Mouse (Mus musculus): Measurements from ENCODE around the gene Ppia. TPM values are rescaled to one million over a fixed set of nuclear protein-coding genes. Genes with fewer than 3 reads are reported as not detected.
"Not testable (repeated sequence)": the region's sequence is repeated elsewhere in the genome, so short reads cannot be mapped to it uniquely, and the experiment has no call there.

Gene Ppia
- polyA plus RNA-seq, 1 experiment from 2014 or later: 4,913 TPM

- H3K4me3 ChIP-seq (ENCODE audit: low read depth, low read length): no peak overlapping the region
- H3K9me3 ChIP-seq (ENCODE audit: control insufficient read depth, low read length): no peaks in the 10 kb centered on the region
- ATAC-seq (replicated peaks; ENCODE audit: low FRiP score) (no peak), DNase-seq (ENCODE audit: low spot score) (no peak)
- H3K4me2 ChIP-seq (ENCODE audit: low read depth, low read length, severe bottlenecking): peak overlapping the region; percentile 32; the same call in 1 of the 2 replicates
- no peaks in the 10 kb centered on the region for H3K27me3 ChIP-seq (ENCODE audit: control insufficient read depth, insufficient read depth, low read length)
- H3K36me3 ChIP-seq (ENCODE audit: control insufficient read depth, insufficient read depth, low read length): peaks cover 8% of the 10 kb centered on the region; the same call in 1 of the 2 replicates
- WGBS: 89% methylated on average over 5 of the region's 5 CpGs
- H3K27ac ChIP-seq (ENCODE audit: low read depth, low read length): no peak overlapping the region
- peaks cover 3% of the 10 kb centered on the region for H3K4me1 ChIP-seq (replicated peaks; ENCODE audit: control insufficient read depth, insufficient read depth, low read length)
- H3K9ac ChIP-seq (ENCODE audit: low read length): no peak overlapping the region
Measured at GRCm38 (mm10) chr11:6418751-6419150, 3.5 kb downstream of the Ppia start.

GRCm38 (mm10) chr11:6419156-6419555 is 3.9 kb downstream of the Ppia start:
- not testable (repeated sequence) for H3K4me3 ChIP-seq (ENCODE audit: low read depth, low read length); H3K4me1 ChIP-seq (replicated peaks; ENCODE audit: control insufficient read depth, insufficient read depth, low read length); H3K36me3 ChIP-seq (ENCODE audit: control insufficient read depth, insufficient read depth, low read length); H3K27me3 ChIP-seq (ENCODE audit: control insufficient read depth, insufficient read depth, low read length); H3K9me3 ChIP-seq (ENCODE audit: control insufficient read depth, low read length); ATAC-seq (replicated peaks; ENCODE audit: low FRiP score); H3K27ac ChIP-seq (ENCODE audit: low read depth, low read length); H3K4me2 ChIP-seq (ENCODE audit: low read depth, low read length, severe bottlenecking); H3K9ac ChIP-seq (ENCODE audit: low read length); DNase-seq (ENCODE audit: low spot score)
- 67% methylated on average over 4 of the region's 4 CpGs for WGBS

- no peak overlapping the region for H3K4me3 ChIP-seq (ENCODE audit: low read depth, low read length)
- H3K27ac ChIP-seq (ENCODE audit: low read depth, low read length): no peak overlapping the region
- ATAC-seq (replicated peaks; ENCODE audit: low FRiP score): no peak
- no peak overlapping the region for H3K4me2 ChIP-seq (ENCODE audit: low read depth, low read length, severe bottlenecking)
- no peak overlapping the region for H3K9ac ChIP-seq (ENCODE audit: low read length)
- H3K9me3 ChIP-seq (ENCODE audit: control insufficient read depth, low read length): no peaks in the 10 kb centered on the region
- no peaks in the 10 kb centered on the region for H3K4me1 ChIP-seq (replicated peaks; ENCODE audit: control insufficient read depth, insufficient read depth, low read length)
- H3K36me3 ChIP-seq (ENCODE audit: control insufficient read depth, insufficient read depth, low read length): peaks cover 10% of the 10 kb centered on the region; the same call in 1 of the 2 replicates
- H3K27me3 ChIP-seq (ENCODE audit: control insufficient read depth, insufficient read depth, low read length): no peaks in the 10 kb centered on the region
- WGBS: 38% methylated on average over 1 of the region's 1 CpGs
- no peak for DNase-seq (ENCODE audit: low spot score)
Measured at GRCm38 (mm10) chr11:6420283-6420703, 5.0 kb downstream of the Ppia start.

- ATAC-seq (replicated peaks; ENCODE audit: low FRiP score): no peak
- 80% methylated on average over 2 of the region's 2 CpGs for WGBS
- Histone ChIP-seq H3K9ac (ENCODE audit: low read length) (no peak overlapping the region), H3K4me2 (ENCODE audit: low read depth, low read length, severe bottlenecking) (no peak overlapping the region), H3K4me3 (ENCODE audit: low read depth, low read length) (no peak overlapping the region), H3K4me1 (replicated peaks; ENCODE audit: control insufficient read depth, insufficient read depth, low read length) (no peaks in the 10 kb centered on the region), H3K27ac (ENCODE audit: low read depth, low read length) (no peak overlapping the region), H3K27me3 (ENCODE audit: control insufficient read depth, insufficient read depth, low read length) (no peaks in the 10 kb centered on the region), H3K36me3 (ENCODE audit: control insufficient read depth, insufficient read depth, low read length) (peaks cover 10% of the 10 kb centered on the region; the same call in 1 of the 2 replicates), H3K9me3 (ENCODE audit: control insufficient read depth, low read length) (no peaks in the 10 kb centered on the region)
- no peak for DNase-seq (ENCODE audit: low spot score)
Measured at GRCm38 (mm10) chr11:6420722-6421350, 5.6 kb downstream of the Ppia start.

GRCm38 (mm10) chr11:6430186-6430585 is 14.9 kb downstream of the Ppia start:
- no peaks in the 10 kb centered on the region for H3K27me3 ChIP-seq (ENCODE audit: control insufficient read depth, insufficient read depth, low read length)
- H3K9ac ChIP-seq (ENCODE audit: low read length): no peak overlapping the region
- H3K27ac ChIP-seq (ENCODE audit: low read depth, low read length): no peak overlapping the region
- H3K4me1 ChIP-seq (replicated peaks; ENCODE audit: control insufficient read depth, insufficient read depth, low read length): no peaks in the 10 kb centered on the region
- no peak for DNase-seq (ENCODE audit: low spot score)
- no peak overlapping the region for H3K4me2 ChIP-seq (ENCODE audit: low read depth, low read length, severe bottlenecking)
- H3K4me3 ChIP-seq (ENCODE audit: low read depth, low read length): no peak overlapping the region
- peaks cover 30% of the 10 kb centered on the region for H3K36me3 ChIP-seq (ENCODE audit: control insufficient read depth, insufficient read depth, low read length)
- no peak for ATAC-seq (replicated peaks; ENCODE audit: low FRiP score)
- no peaks in the 10 kb centered on the region for H3K9me3 ChIP-seq (ENCODE audit: control insufficient read depth, low read length)
- 92% methylated on average over 7 of the region's 7 CpGs for WGBS

- H3K36me3 ChIP-seq (ENCODE audit: control insufficient read depth, insufficient read depth, low read length): peaks cover 12% of the 10 kb centered on the region
Measured at GRCm38 (mm10) chr11:6436442-6436841, 21.2 kb downstream of the Ppia start.

GRCm38 (mm10) chr11:6437667-6438066 is 22.4 kb downstream of the Ppia start:
- 96% methylated on average over 2 of the region's 2 CpGs for WGBS
- no peak overlapping the region for H3K4me2 ChIP-seq (ENCODE audit: low read depth, low read length, severe bottlenecking)
- no peak overlapping the region for H3K9ac ChIP-seq (ENCODE audit: low read length)
- no peak for DNase-seq (ENCODE audit: low spot score)
- H3K36me3 ChIP-seq (ENCODE audit: control insufficient read depth, insufficient read depth, low read length): peaks cover 7% of the 10 kb centered on the region
- ATAC-seq (replicated peaks; ENCODE audit: low FRiP score): no peak
- no peaks in the 10 kb centered on the region for H3K27me3 ChIP-seq (ENCODE audit: control insufficient read depth, insufficient read depth, low read length)
- H3K4me1 ChIP-seq (replicated peaks; ENCODE audit: control insufficient read depth, insufficient read depth, low read length): no peaks in the 10 kb centered on the region
- H3K9me3 ChIP-seq (ENCODE audit: control insufficient read depth, low read length): no peaks in the 10 kb centered on the region
- no peak overlapping the region for H3K4me3 ChIP-seq (ENCODE audit: low read depth, low read length)
- H3K27ac ChIP-seq (ENCODE audit: low read depth, low read length): no peak overlapping the region

More at GRCm38 (mm10) chr11:6436442-6436841, 21.2 kb downstream of the Ppia start:
- H3K4me3 ChIP-seq (ENCODE audit: low read depth, low read length): no peak overlapping the region
- H3K9ac ChIP-seq (ENCODE audit: low read length): no peak overlapping the region
- H3K4me2 ChIP-seq (ENCODE audit: low read depth, low read length, severe bottlenecking): no peak overlapping the region
- no peaks in the 10 kb centered on the region for H3K4me1 ChIP-seq (replicated peaks; ENCODE audit: control insufficient read depth, insufficient read depth, low read length)
- H3K27ac ChIP-seq (ENCODE audit: low read depth, low read length): no peak overlapping the region
- no peaks in the 10 kb centered on the region for H3K27me3 ChIP-seq (ENCODE audit: control insufficient read depth, insufficient read depth, low read length)
- DNase-seq (ENCODE audit: low spot score): peak; percentile 73
- 68% methylated on average over 8 of the region's 8 CpGs for WGBS
- ATAC-seq (replicated peaks; ENCODE audit: low FRiP score): peak; percentile 76; the same call in 1 of the 2 replicates
- no peaks in the 10 kb centered on the region for H3K9me3 ChIP-seq (ENCODE audit: control insufficient read depth, low read length)

GRCm38 (mm10) chr11:6440171-6440570 is 24.9 kb downstream of the Ppia start:
- peaks cover 5% of the 10 kb centered on the region for H3K36me3 ChIP-seq (ENCODE audit: control insufficient read depth, insufficient read depth, low read length)
- no peak overlapping the region for H3K9ac ChIP-seq (ENCODE audit: low read length)
- WGBS: 93% methylated on average over 4 of the region's 4 CpGs
- DNase-seq (ENCODE audit: low spot score): no peak
- H3K27me3 ChIP-seq (ENCODE audit: control insufficient read depth, insufficient read depth, low read length): no peaks in the 10 kb centered on the region
- peaks cover 3% of the 10 kb centered on the region; the same call in 1 of the 2 replicates for H3K4me1 ChIP-seq (replicated peaks; ENCODE audit: control insufficient read depth, insufficient read depth, low read length)
- no peak overlapping the region for H3K4me2 ChIP-seq (ENCODE audit: low read depth, low read length, severe bottlenecking)
- H3K9me3 ChIP-seq (ENCODE audit: control insufficient read depth, low read length): no peaks in the 10 kb centered on the region
- no peak for ATAC-seq (replicated peaks; ENCODE audit: low FRiP score)
- H3K4me3 ChIP-seq (ENCODE audit: low read depth, low read length): no peak overlapping the region
- no peak overlapping the region for H3K27ac ChIP-seq (ENCODE audit: low read depth, low read length)

- Histone ChIP-seq H3K27ac (ENCODE audit: low read depth, low read length) (no peak overlapping the region), H3K36me3 (ENCODE audit: control insufficient read depth, insufficient read depth, low read length) (peaks cover 2% of the 10 kb centered on the region; the same call in 1 of the 2 replicates), H3K4me3 (ENCODE audit: low read depth, low read length) (no peak overlapping the region), H3K4me1 (replicated peaks; ENCODE audit: control insufficient read depth, insufficient read depth, low read length) (peaks cover 3% of the 10 kb centered on the region; the same call in 1 of the 2 replicates), H3K4me2 (ENCODE audit: low read depth, low read length, severe bottlenecking) (no peak overlapping the region), H3K9ac (ENCODE audit: low read length) (no peak overlapping the region), H3K9me3 (ENCODE audit: control insufficient read depth, low read length) (no peaks in the 10 kb centered on the region), H3K27me3 (ENCODE audit: control insufficient read depth, insufficient read depth, low read length) (no peaks in the 10 kb centered on the region)
- 97% methylated on average over 4 of the region's 4 CpGs for WGBS
- ATAC-seq (replicated peaks; ENCODE audit: low FRiP score) (no peak), DNase-seq (ENCODE audit: low spot score) (no peak)
Measured at GRCm38 (mm10) chr11:6442566-6442965, 27.3 kb downstream of the Ppia start.

All from forebrain, embryonic 11.5 days (tissue).